Mouse (Mus musculus) adrenal gland (tissue): ENCODE data around the gene Maco1.

Experiments
- intact Hi-C: fragments of 180-260 bp; cut with DNase I; formaldehyde crosslinking; loops from one replicate; pipeline ENCODE4 v1.15.1; 2025

The Maco1 gene

GRCm38 (mm10) chr4:134753516-134754261 lies 99.5 kb downstream of the Maco1 start:
- intact Hi-C loops, result no loop called here

GRCm38 (mm10) chr4:134752911-134753426 lies 100.2 kb downstream of the Maco1 start:
- intact Hi-C loops, result no loop called here
